Mouse (Mus musculus): ENCODE data around the gene Trappc2.

DNA sequence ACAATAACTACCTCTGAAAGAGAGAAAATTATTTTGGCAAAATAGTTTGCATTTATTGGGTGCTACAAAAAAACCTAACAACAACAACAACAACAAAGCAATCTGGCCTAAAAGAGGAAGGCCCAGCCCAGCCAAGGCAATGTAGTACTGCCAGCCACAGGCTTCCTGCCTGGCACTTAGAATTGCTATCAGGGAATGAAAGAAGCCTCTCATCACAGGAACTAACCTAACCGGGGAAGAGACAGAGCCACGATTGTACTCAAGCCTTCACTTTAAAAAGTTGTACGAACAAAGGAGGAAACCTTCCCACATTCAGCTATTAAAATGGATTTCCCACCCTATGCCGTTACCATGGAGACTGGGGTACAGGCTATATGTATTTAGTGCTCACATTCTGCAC is 57.4 kb downstream of the Trappc2 start:
- TF ChIP-seq CTCF (IDR thresholded peaks at IDR 0.05; ENCODE audit: extremely low read depth, insufficient read depth, low read length) (no peak), POLR2A (IDR thresholded peaks at IDR 0.05; ENCODE audit: extremely low read depth, insufficient read depth, low read length) (no peak)
